Mouse (Mus musculus) adrenal gland, postnatal 36 days (tissue): Measurements from ENCODE around the gene Slc39a5. TPM values are rescaled to one million over a fixed set of nuclear protein-coding genes. Genes with fewer than 3 reads are reported as not detected.
A peak's percentile ranks its signal among the peaks of the same experiment; 100 is the strongest.

Source experiments
- DNase-seq, 2 experiments: peaks; one replicate each; pipeline ENCODE4 v3.0.0; 2021; ENCODE audit warnings: mixed read lengths in 1 of 2
- microRNA-seq: library from miRNA; unstranded; fragments of <30 nt; microRNA quantifications from one replicate; pipeline ENCODE4 v1.2.0, GENCODE M21; 2021
- total RNA-seq, 2 experiments: library from RNA; stranded (reverse); gene quantifications; 2 replicates each; pipeline ENCODE4 v1.2.3; 2021

Gene Slc39a5
- total RNA-seq, 2 experiments from 2014 or later: not detected

GRCm38 (mm10) chr10:128376455-128377211 is 24.4 kb downstream of the Slc39a5 start, which contains the start of gene Ankrd52:
Gene Ankrd52 (plus strand): TSS chr10:128377115.
- DNase-seq: peak; percentile 92 to 96

- DNase-seq: no peak
These were observed 25.0 kb downstream of the Slc39a5 start for GRCm38 (mm10) chr10:128376099-128376454.

- peak in 1 of 2 experiments; percentile 19 for DNase-seq
These were observed 26.6 kb downstream of the Slc39a5 start for GRCm38 (mm10) chr10:128374393-128374792.

- DNase-seq: no peak
These were observed 27.9 kb downstream of the Slc39a5 start for GRCm38 (mm10) chr10:128372989-128373748.

- DNase-seq: no peak
These were observed 28.9 kb downstream of the Slc39a5 start for GRCm38 (mm10) chr10:128372142-128372541.

- DNase-seq: no peak
These were observed 30.4 kb downstream of the Slc39a5 start for GRCm38 (mm10) chr10:128370601-128371000.

GRCm38 (mm10) chr10:128370021-128370420 is 31.0 kb downstream of the Slc39a5 start:
- DNase-seq: no peak

GRCm38 (mm10) chr10:128369599-128369998 is 31.4 kb downstream of the Slc39a5 start:
- DNase-seq: no peak

GRCm38 (mm10) chr10:128369218-128369543 is 31.8 kb downstream of the Slc39a5 start:
- no peak for DNase-seq

- DNase-seq: peak; percentile 93 to 96
These were observed 32.4 kb downstream of the Slc39a5 start, which contains the start of gene Coq10a for GRCm38 (mm10) chr10:128368402-128369217. Gene Coq10a (minus strand): TSS chr10:128368997.

GRCm38 (mm10) chr10:128367899-128368401 is 33.1 kb downstream of the Slc39a5 start:
- no peak for DNase-seq

- DNase-seq: peak in 1 of 2 experiments; percentile 52
These were observed 38.5 kb downstream of the Slc39a5 start for GRCm38 (mm10) chr10:128362568-128362967.

- peak in 1 of 2 experiments; percentile 56 for DNase-seq
These were observed 39.2 kb downstream of the Slc39a5 start for GRCm38 (mm10) chr10:128361836-128362235.

GRCm38 (mm10) chr10:128359226-128359625 is 41.8 kb downstream of the Slc39a5 start:
- DNase-seq: peak; percentile 49 to 64

- peak; percentile 56 to 78 for DNase-seq
These were observed 42.2 kb downstream of the Slc39a5 start for GRCm38 (mm10) chr10:128358796-128359195.

GRCm38 (mm10) chr10:128347541-128347940 is 53.5 kb downstream of the Slc39a5 start:
- no peak for DNase-seq

Small RNA genes within 50 kb of the gene (microRNA-seq; reads per million reads assigned to microRNA genes)
- gene Gm25361: not detected
- not detected for gene Gm26308
- gene Mir6914: not detected
- gene Mir6915: 1.5 reads per million

Other genes starting within 250 kb of the Slc39a5 start
- gene Rbms2, start 220.9 kb downstream of the Slc39a5 start, total RNA-seq: 100 to 1,000 TPM in 1 of 2 experiments, 10 to 100 TPM in 1; 79.9 to 101 TPM
- gene Gls2, start 206.8 kb downstream of the Slc39a5 start, total RNA-seq: 1 to 10 TPM; 1.2 to 2.4 TPM
- 10 to 100 TPM; 15.1 to 19.1 TPM for gene Spryd4, start 189.4 kb downstream of the Slc39a5 start, total RNA-seq
- gene Mip, start 175.4 kb downstream of the Slc39a5 start, total RNA-seq: not detected
- 1 to 10 TPM; 7.6 to 8.8 TPM for gene Timeless, start 169.2 kb downstream of the Slc39a5 start, total RNA-seq
- under 1 TPM in 1 of 2 experiments, not detected in 1; 0.23 TPM for gene Apon, start 147.1 kb downstream of the Slc39a5 start, total RNA-seq
- gene Apof, start 132.6 kb downstream of the Slc39a5 start, total RNA-seq: 10 to 100 TPM in 1 of 2 experiments, 1 to 10 TPM in 1; 1.5 to 11.9 TPM
- gene Stat2, start 130.7 kb downstream of the Slc39a5 start, total RNA-seq: 10 to 100 TPM; 32.9 to 33.6 TPM
- not detected for gene Il23a, start 102.5 kb downstream of the Slc39a5 start, total RNA-seq
- gene Pan2, start 97.9 kb downstream of the Slc39a5 start, total RNA-seq: 10 to 100 TPM; 17.7 to 19.6 TPM
- gene Cnpy2, start 78.8 kb downstream of the Slc39a5 start, total RNA-seq: 100 to 1,000 TPM; 170 to 204 TPM
- 100 to 1,000 TPM; 369 to 370 TPM for gene Cs, start 63.5 kb downstream of the Slc39a5 start, total RNA-seq
- 10 to 100 TPM; 70.3 to 83.5 TPM for gene Coq10a, start 32.2 kb downstream of the Slc39a5 start, total RNA-seq
- 10 to 100 TPM; 56.4 to 70.6 TPM for gene Ankrd52, start 24.1 kb downstream of the Slc39a5 start, total RNA-seq
- 10 to 100 TPM; 71.4 to 73.6 TPM for gene Nabp2, start 10.3 kb upstream of the Slc39a5 start, total RNA-seq
- gene Rnf41, start 10.4 kb upstream of the Slc39a5 start, total RNA-seq: 10 to 100 TPM; 44.4 to 45.9 TPM
- gene Smarcc2, start 58.0 kb upstream of the Slc39a5 start, total RNA-seq: 100 to 1,000 TPM in 1 of 2 experiments, 10 to 100 TPM in 1; 97.5 to 104 TPM
- 100 to 1,000 TPM; 812 to 946 TPM for gene Myl6, start 92.9 kb upstream of the Slc39a5 start, total RNA-seq
- gene Myl6b, start 97.5 kb upstream of the Slc39a5 start, total RNA-seq: 1 to 10 TPM; 5.6 to 6.1 TPM
- gene Esyt1, start 124.6 kb upstream of the Slc39a5 start, total RNA-seq: 10 to 100 TPM; 22.7 to 28.8 TPM
- 10 to 100 TPM; 11.9 to 15.2 TPM for gene Zc3h10, start 146.5 kb upstream of the Slc39a5 start, total RNA-seq
- 1,000 to 10,000 TPM; 2,845 to 2,862 TPM for gene Rpl41, start 148.1 kb upstream of the Slc39a5 start, total RNA-seq
- 10 to 100 TPM; 83.1 to 89.4 TPM for gene Pa2g4, start 164.8 kb upstream of the Slc39a5 start, total RNA-seq
- 1 to 10 TPM; 2.2 to 2.3 TPM for gene Erbb3, start 188.4 kb upstream of the Slc39a5 start, total RNA-seq
- gene Rps26, start 225.5 kb upstream of the Slc39a5 start, total RNA-seq: 100 to 1,000 TPM; 697 to 707 TPM
- 1 to 10 TPM; 1.5 to 2.2 TPM for gene Ikzf4, start 244.8 kb upstream of the Slc39a5 start, total RNA-seq